8 mouse cellular contexts compared by ENCODE assay signal in genomic region chr15:37042559-37042958, GRCm38 (mm10). TPM values are rescaled to one million over a fixed set of nuclear protein-coding genes. Genes with fewer than 3 reads are reported as not detected.
DNase-seq lines count a peak whose midpoint lies in the region; ATAC-seq and TF ChIP-seq lines count a peak whose summit lies in the region.

No protein-coding gene starts in this region.

- WGBS in embryonic facial prominence, embryonic 10.5 days: 45% methylated on average over 5 of the region's 5 CpGs
- 30% methylated on average over 5 of the region's 5 CpGs for WGBS in hindbrain, embryonic 15.5 days
- 20% methylated on average over 5 of the region's 5 CpGs for WGBS in olfactory bulb, adult 2 months

- no peak for TF ChIP-seq CTCF in olfactory bulb, adult 2 months (IDR thresholded peaks at IDR 0.05; ENCODE audit: insufficient read depth, low read depth, low read length)

- no peak for TF ChIP-seq POLR2A in olfactory bulb, adult 2 months (IDR thresholded peaks at IDR 0.05; ENCODE audit: insufficient read depth, low read depth, low read length)

- H3K4me2 ChIP-seq in hindbrain, embryonic 15.5 days: 0 out of 2 replicates have a peak overlapping the region, but pooled peaks have one; percentile 8

- intact Hi-C loops in gastrocnemius, postnatal 14 days (cut with DNase I; ENCODE audit: low total_unique reads): no loop called here
- intact Hi-C loops in gastrocnemius, postnatal 36 days (cut with DNase I): no loop called here

- H3K4me1 ChIP-seq in embryonic facial prominence, embryonic 10.5 days: peaks cover 14% of the 10 kb centered on the region
- peaks cover 7% of the 10 kb centered on the region for H3K4me1 ChIP-seq in hindbrain, embryonic 15.5 days (replicated peaks)
- H3K4me1 ChIP-seq in olfactory bulb, adult 2 months (ENCODE audit: control insufficient read depth, insufficient read depth, low read length): peaks cover 12% of the 10 kb centered on the region

- peak; percentile 25 for DNase-seq in gastrocnemius, postnatal 14 days
- no peak for DNase-seq in gastrocnemius, postnatal 36 days
- DNase-seq in embryonic facial prominence, embryonic 10.5 days (ENCODE audit: low spot score): no peak
- no peak for DNase-seq in gastrocnemius, postnatal 10 days
- no peak for DNase-seq in adrenal gland, adult (ENCODE audit: inconsistent age in 2 of 2, low spot score in 1 of 2)
- DNase-seq in spleen, postnatal 10 days (ENCODE audit: low spot score in 2 of 2): no peak

- H3K9me3 ChIP-seq in embryonic facial prominence, embryonic 10.5 days: no peaks in the 10 kb centered on the region
- no peaks in the 10 kb centered on the region for H3K9me3 ChIP-seq in hindbrain, embryonic 15.5 days

- H3K36me3 ChIP-seq in embryonic facial prominence, embryonic 10.5 days (replicated peaks): no peaks in the 10 kb centered on the region
- H3K36me3 ChIP-seq in hindbrain, embryonic 15.5 days: no peaks in the 10 kb centered on the region

- no peak overlapping the region for H3K4me3 ChIP-seq in embryonic facial prominence, embryonic 10.5 days
- H3K4me3 ChIP-seq in hindbrain, embryonic 15.5 days: no peak overlapping the region
- no peak overlapping the region for H3K4me3 ChIP-seq in olfactory bulb, adult 2 months (ENCODE audit: insufficient read depth, low read depth, low read length)

- H3K27me3 ChIP-seq in embryonic facial prominence, embryonic 10.5 days (replicated peaks; ENCODE audit: low read depth, poor library complexity, severe bottlenecking): no peaks in the 10 kb centered on the region
- H3K27me3 ChIP-seq in hindbrain, embryonic 15.5 days: no peaks in the 10 kb centered on the region

- peak overlapping the region; percentile 16; the same call in 1 of the 2 replicates for H3K27ac ChIP-seq in embryonic facial prominence, embryonic 10.5 days (replicated peaks)
- H3K27ac ChIP-seq in hindbrain, embryonic 15.5 days (replicated peaks): no peak overlapping the region
- H3K27ac ChIP-seq in olfactory bulb, adult 2 months (ENCODE audit: insufficient read depth, low read depth, low read length): peak overlapping the region; percentile 48

- no peak overlapping the region for H3K9ac ChIP-seq in hindbrain, embryonic 15.5 days

- ATAC-seq in hindbrain, embryonic 15.5 days (ENCODE audit: low FRiP score, low read depth): peak; percentile 47; the same call in 1 of the 2 replicates

RNA-seq across cellular contexts. Expression of gene Zfp706, which starts 35.0 kb away (rescaled TPM):
- total RNA-seq in gastrocnemius, postnatal 14 days (2021): 100 to 1,000 TPM; 134 to 157 TPM
- total RNA-seq in gastrocnemius, postnatal 36 days (2021): 100 to 1,000 TPM; 100 to 105 TPM
- polyA plus RNA-seq in embryonic facial prominence, embryonic 10.5 days (2016; fragmentation: Nextera tagmentation; extraction: Ambion mirVana): 494 and 511 TPM in 2 replicates
- polyA plus RNA-seq in hindbrain, embryonic 15.5 days (2015; fragmentation: Nextera tagmentation; extraction: Ambion mirVana): 407 and 424 TPM in 2 replicates
- polyA plus RNA-seq in olfactory bulb, adult 2 months (2012; ENCODE audit: insufficient read depth, insufficient read length, low replicate concordance, missing spikeins): not detected in 2 replicates
- total RNA-seq in gastrocnemius, postnatal 10 days (2021): 100 to 1,000 TPM; 167 to 183 TPM
